Mouse (Mus musculus) MEL-GATA-1-ER (cell line): Measurements from ENCODE around the gene Pik3c2a.

Source experiments
- DNase-seq: peaks from one replicate; pipeline ENCODE4 v3.0.0-alpha.2; 2012; ENCODE audit warnings: low read depth; ENCODE audit errors: extremely low read depth

Pik3c2a gene

GRCm38 (mm10) chr7:116298389-116298788, 144.9 kb downstream of the Pik3c2a start:
- no peak for DNase-seq

GRCm38 (mm10) chr7:116294961-116295360, 148.3 kb downstream of the Pik3c2a start:
- peak; percentile 70 for DNase-seq

- no peak for DNase-seq
Measured at GRCm38 (mm10) chr7:116292377-116292776, 150.9 kb downstream of the Pik3c2a start.

- no peak for DNase-seq
Measured at GRCm38 (mm10) chr7:116290559-116290958, 152.7 kb downstream of the Pik3c2a start.

GRCm38 (mm10) chr7:116288996-116289395, 154.3 kb downstream of the Pik3c2a start:
- no peak for DNase-seq

GRCm38 (mm10) chr7:116287959-116288358, 155.3 kb downstream of the Pik3c2a start:
- DNase-seq = no peak
